Mouse (Mus musculus) WW6 (cell line): ENCODE data around the gene Nr2f1.
"Not testable (repeated sequence)": the region's sequence is repeated elsewhere in the genome, so short reads cannot be mapped to it uniquely, and the experiment has no call there.

Experiments
- DNase-seq: peaks from one replicate; pipeline ENCODE4 v3.0.0-alpha.2; 2013; ENCODE audit warnings: low read depth, low spot score

Gene Nr2f1

DNA sequence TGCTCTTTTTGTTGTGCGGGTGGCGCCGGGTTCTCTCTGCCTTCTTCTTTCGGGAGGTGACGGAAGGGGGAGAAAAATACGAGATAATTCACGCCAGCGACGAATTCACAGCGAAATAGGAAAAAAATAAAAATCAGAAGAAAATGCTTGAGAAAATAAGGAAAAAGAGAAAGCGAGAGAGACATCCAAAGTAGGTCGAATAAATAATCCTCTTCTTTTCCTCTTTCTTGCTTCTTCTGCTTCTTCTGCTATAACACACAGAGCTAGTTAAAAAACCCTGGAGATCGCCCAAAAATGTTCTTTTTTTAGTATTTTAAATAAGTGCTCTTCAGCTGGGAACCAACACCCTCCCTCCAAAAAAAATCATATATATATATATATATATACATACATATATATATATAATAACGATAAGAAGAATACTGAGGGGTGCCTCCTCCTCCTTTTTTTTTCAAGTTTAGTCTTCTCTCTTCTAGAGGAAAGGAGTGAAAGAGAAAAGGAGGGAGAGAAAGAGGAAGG, at the start of gene Nr2f1:
Gene Nr2f1 (minus strand): TSS at position 116 of the 519 bp plus-strand sequence.
- no peak for DNase-seq

DNA sequence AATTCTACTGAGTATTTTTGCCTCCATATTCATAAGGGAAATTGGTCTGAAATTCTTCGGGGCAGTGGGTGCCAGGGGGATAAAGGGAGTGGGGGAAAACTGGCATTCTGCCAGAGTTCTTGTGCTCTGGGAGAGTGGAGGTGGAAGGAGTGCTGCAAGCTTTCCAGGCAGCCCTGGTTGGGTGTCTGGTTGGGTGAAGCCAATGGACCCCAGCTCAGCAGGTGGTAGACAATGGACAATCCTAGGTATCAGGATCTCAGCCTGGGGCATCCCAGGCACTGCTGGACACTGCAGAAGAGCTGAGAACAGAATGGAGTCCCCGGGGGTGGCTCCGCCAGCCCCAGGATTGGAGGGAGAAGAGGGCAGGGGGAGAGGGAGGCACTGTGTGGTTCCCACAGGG, 22.1 kb upstream of the Nr2f1 start:
- no peak for DNase-seq

DNA sequence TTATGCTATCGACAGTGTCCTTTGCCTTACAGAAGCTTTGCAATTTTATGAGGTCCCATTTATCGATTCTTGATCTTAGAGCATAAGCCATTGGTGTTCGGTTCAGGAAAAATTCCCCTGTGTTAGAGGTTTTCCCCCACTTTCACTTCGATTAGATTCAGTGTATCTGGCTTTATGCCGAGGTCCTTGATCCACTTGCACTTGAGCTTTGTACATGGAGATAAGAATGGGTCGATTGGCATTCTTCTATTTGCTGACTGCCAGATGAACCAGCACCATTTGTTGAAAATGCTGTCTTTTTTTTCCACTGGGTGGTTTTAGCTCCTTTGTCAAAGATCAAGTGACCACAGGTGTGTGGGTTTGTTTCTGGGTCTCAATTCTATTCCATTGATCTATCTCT, 20.7 kb upstream of the Nr2f1 start:
- not testable (repeated sequence) for DNase-seq

DNA sequence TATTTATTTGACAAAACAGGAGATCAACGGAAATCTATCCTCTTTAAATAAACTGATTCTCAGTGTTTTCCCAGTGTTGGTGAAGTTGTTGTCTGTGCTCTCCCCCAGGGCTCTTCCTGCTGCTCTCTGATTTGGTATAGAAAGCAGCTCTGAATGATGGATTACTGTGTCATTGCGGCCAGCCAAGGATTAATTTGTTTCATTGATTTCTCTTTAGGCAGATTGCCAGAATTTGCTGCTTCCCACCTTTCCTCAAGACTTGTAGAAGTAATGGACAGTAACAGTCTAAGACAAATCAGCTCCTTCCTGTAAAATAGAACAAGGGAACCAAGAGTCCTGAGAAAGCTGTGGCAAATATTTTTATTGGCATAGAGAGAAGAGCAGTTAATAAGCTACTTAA, 15.7 kb upstream of the Nr2f1 start:
- DNase-seq: no peak

DNA sequence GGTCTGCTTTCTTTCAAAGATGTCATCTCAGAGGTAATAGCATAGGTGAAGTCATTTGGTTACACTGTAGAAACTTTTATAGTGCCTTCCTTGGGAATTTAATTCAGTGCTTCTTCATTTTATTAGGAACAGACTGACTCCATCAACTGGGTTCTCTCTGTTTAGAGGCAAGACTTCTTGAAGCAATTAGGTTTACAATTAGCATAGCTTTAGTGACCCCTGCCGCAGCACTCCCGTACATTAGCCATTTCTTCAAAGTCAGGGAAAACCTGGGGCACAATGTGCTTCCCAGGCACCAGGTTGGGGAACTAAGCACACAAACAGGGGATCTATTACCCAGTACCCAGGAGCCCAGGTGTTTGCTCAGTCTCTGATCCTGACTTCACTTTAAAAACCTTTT, 13.6 kb upstream of the Nr2f1 start:
- DNase-seq: no peak

DNA sequence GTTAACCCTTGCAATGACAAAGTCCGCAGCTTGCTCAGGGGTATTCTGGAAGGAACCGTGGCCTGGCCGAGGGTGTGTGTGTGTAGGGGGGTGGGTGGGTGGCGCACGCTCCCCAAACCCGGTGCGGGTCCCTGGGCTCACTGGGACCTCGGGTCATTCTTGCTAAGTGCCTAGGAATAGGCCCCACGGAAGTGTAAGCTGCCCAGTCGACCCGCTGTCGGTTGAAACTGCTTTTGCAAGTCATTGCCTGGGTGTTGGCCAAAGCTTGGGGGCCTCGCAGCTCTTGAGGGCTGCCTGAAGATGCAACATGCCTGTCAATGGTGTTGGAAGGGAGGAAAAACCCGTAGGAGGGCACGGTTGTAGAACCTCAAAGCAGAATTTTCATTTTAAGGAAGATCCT, 12.6 kb upstream of the Nr2f1 start:
- no peak for DNase-seq

DNA sequence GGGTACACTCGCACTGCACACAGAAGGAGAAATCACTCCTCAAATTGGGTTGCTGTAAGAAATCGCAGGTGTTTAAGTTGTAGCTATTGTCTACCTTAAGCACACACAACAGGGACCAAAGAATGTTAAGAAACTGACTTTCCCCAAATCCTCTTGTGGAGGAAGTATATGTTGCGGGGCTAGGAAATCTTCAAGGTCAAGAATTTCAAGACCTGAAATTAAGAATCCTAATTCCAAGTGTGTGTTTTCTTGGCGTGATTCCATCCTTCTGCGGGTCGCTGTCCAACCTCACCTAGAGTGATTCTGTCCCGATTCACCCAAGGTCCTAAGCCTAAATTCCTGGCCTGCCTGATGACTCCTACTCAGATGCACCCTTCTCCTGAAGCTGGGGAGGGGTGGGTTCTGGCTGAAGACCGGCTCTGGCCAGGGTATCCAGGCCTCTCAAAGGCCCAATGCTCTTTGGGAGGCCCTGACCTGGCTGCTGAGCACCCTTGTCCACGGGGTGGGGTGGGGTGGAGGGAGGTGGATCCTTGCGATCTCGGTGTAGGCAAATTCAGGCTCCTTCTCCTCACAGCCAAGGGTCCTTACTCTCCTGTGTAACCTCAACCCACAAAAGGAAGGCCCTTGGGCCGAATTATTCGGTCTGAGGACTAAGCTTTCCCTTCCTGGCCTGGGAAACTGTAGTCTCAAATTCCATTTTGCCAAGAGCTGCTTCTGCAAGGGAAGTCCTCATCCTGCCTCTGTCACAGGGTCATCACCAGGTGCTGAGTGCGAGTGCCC, 11.9 kb upstream of the Nr2f1 start:
- DNase-seq: no peak

DNA sequence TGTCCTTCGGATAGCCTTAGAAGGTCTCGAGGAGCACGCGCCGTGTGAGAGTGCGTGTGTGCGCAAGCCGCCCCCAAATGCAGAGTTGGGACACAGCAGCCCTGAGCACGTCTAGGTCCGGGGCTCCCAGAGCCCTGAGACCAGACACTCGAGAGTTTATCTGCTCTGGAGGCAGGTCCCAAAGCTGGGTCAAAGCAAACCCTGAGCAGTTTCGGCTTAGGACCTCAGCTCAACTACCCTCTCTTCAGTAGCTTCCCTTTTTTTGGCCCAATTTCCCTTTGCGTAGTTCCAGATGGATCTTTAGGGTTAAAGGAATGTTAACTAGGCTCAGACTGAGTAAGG, 11.2 kb upstream of the Nr2f1 start:
- no peak for DNase-seq

DNA sequence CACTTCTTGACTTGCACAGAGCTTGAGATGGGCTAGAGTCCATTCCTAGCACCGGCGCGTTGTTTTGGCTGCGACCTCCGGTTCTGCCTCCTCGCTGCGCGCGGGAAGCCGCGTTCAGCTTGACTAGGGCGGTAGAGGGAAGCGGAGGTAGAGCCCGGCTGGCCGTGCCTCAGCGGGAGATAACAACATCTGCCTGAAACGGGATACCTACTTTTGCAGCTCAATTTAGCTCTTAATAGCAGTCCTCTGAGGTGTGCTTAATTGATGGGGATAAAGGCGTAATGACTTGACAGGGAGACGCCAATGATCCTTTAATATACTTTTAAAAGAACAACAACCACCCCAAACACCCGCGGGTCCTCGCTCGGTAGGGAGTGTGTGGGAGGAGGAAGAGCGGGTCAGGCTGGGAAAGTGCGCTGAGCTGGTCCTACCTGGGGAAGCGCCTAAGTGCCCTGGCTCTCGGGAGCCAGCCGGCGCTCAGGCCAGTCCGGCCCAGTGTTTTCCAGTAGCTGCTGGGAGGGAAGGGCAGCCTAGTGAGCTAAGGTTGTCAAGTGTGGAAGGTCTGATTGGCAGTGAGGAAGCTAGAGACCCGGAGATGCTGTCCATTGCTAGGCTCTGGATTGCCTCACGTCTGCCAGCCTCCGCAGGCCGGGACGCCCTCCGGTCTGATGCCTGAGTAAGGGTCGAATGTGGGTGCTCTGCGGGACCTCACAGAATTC, 10.6 kb upstream of the Nr2f1 start:
- no peak for DNase-seq

DNA sequence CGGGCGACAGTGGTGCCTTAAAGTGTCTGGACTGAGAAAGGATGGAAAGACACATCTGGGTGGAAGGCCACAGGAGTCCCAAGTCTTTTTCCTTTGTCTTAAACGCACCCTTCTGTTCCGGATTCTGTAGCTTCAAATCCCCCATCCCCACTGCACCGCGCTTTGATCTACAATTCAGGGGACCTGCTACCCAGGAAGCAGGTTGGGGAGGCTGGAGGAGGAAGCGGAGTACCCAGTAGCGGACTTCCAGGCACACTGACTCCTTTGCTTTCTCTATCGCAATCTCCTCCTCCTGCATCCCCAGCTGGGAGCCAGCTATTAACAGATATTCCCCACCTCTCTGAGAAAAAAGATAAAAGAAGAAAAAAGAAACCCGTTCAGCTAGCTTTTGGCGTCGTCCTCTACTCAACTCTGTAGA, 10.1 kb upstream of the Nr2f1 start:
- DNase-seq: no peak

DNA sequence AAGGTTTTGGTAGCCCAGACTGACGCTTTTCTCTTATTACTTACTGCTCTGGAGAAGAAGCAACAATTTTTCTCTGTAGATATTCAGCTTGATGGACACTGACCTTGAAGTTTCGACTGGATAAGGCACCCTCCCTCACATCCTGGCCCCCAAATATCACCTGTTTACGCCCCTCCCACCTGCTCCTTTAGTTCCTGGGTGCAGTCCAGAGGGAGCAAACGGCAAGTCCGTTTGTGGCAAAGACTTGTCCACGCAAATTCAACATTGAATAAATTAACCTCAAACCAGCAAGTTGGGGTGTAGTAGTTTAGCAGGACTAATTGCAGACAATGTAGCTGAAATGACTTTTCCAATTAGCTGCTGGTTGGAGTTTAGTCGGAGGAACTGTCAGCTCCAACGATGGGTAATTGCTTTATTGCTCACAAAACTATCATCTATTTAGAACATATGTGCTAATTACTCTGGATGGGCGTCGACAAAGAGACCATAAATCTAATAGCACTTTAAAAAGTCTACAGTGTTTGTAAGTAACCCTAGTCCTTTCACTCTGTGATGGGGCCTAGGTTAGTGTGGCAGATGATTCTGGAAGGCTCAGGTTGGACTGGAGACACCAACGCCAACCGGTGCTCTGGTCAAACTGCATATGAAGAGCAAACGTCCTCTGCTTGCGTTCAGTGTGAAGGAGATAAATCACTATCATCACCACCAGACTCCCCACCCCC, 9.3 kb upstream of the Nr2f1 start:
- DNase-seq: no peak

DNA sequence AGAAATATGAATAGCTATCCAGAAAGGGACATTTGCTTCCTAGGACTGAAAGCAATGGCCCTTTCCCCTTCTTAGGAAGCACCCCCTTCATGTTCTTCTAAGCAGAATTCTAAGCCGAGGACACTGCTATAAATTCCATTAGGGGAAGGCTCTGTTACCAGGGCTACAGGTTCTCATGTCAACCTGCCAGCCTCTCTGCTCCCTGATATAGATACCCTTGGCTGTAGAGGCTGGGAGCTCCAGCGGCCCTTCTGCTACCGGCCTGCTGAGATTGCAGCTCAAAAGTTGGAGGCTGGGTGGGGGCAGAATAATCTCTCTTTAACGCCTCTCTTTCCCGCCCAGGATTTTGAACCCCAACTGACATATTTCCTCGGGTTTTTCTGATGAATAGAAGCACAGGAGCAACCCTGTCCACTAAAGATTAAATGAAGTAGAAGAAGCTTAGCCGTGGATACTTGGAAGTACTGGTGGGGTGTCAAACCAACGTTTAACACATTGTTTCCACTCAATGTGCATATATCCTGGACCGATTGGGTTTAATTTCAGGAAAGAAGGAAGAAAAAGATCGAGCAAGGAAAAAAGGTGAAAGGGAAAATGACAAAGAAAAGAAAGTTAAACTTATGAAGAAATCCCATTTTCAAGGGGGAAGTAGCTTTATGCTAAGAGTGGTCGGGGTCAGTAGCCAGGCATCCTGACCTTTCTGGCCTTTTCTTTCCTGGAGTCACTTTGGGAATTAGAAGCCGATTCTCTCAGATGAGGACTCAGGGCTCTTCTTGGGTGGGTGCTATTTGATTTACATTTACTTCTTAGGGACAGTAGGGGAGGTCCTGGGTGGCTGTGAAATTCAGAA, 8.5 kb upstream of the Nr2f1 start:
- no peak for DNase-seq

DNA sequence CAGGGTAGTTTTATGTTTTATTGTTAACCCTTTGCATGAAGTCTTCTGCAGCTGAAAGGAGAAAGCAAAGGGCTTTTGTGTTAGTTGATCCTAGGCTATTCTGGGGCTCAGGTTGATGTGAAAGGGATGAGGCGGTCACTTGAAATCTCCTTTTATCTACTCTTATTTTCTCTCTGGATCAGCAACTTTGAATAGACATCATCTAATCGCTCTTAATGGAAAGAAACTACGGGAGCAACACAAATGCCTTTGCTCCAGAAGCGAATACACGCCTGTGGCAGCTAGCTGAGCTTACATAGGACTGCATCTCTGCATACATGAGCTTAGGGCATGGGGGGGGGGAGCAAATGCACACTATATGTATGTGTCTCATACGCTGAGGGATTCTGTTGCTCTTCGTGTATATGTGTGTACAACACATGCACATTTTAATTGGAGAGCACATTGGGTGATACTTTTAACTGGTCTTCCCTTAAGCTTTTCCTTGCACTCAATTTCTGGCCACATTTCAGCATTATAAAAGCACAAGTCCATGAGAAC, 7.4 kb upstream of the Nr2f1 start:
- DNase-seq: no peak

DNA sequence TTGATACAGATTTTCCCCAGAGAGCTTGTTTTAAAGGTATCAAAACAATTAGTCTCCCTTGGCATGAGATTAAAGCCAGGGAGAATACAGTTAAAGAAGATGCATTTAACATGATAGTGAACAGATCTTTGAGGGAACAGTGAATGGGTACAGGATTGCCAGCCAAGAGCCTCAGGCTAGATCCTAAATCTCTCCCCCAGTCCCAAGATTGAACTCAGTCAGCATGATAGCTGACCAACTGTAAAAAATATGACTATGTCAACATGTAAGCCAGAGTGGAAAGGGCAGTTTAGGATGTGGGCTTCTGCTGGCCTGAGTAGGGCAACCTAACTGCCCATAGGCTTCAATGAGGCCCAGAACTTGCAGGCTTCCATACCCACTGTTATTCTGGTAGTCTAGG, 5.9 kb upstream of the Nr2f1 start:
- DNase-seq: no peak

DNA sequence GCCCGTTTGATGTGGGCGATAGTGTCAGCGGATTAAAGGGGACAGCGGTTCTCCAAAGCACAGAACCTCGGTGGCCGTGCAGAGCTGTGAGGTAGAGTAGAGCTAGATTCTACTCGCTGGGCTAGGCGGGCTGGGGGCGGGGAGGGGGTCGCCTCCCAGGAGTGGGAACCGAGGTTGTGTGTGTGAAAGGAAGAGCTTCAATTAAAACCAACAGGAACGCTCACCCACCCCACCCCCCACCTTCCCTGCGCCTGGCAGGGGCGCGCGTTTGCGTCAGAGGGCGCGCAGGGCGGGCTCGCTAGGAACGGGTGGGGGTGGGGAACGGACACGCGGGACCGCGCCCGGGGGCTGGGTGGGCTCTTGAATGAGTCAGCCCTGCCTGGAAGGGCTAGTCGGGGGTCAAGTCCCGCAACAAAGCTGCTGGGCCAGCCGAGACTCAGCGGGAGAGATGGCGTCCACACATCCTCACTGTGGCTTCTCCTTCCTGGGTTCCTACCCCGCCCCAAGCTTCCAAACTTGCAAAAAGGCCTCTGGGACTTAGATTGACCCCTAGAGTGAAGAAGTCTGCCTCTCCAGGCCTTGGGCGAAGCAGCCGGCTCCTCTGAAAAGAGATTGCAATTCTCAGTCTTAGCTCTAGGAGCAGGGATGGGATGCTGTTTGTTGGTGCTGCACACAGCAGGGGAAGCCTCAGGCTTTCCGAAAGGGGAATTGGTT, 3.9 kb upstream of the Nr2f1 start:
- DNase-seq: no peak

DNA sequence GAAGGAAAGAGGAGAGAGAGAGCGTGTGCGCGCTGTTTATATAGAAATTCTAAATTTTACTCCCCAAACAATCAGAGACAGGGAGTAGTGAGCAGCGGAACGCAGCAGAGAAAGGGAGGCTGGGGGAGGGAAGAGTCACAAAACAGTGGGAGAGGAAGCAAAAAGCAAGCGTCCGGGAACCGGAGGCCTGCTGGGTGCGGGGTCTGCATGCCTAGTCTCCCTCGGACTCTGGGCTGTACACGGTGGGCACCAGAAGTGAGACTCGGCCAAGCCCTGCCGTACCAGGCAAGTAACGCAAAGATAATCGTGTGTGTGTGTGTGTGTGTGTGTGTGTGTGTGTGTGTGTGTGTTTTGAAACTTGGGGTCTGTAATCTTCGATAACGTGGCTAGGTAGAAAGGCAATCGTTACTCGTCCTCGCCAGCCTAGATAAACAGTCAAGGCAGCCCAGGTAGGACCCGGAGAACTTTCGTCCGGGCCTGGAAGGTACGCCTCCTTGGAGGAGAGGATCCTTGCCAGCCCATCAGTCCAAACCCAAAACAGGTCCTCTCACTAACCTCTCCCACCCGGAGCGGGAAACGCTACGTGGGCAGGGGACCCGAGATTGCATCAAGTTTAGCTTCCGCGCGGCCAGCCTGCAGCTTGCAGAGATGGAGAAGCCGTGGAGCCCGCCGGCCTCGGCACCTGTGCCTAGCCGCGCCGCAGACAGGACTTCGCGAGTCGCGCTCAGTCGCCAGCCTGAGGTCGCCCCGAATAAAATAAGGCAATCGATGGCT, 3.2 kb upstream of the Nr2f1 start:
- DNase-seq: no peak

DNA sequence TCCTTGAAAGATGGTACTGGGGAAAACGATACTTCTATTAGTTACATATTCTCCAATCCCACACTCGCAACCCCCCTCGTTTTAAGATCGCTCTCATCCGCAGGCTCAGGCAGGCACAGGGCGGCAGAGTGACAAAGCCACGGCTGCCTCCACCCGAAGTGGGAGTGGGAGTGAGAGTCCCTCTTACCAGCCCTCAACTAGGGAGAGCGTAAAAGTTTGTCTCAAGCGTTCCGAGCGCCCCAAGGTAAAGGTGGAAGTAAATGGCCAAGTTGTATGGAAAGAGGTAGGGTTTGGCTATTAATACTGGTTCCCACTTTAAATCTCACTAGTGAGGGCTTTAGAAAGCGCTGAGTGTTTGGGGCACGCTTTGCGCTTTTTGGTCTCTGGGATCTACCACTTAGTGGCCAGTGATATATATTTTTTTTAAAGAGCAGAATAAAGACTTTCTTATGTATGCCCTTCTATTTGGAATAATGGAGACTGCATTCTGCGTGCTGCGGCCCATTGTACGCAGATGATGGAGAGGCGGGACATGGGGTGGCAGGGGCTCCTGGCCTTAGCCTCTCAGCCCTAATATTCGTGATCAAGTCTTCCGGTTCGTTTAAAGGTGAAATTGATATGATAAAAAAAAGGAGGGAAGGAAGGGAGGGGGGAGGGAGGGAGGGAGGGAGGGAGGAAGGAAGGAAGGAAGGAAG, 2.5 kb upstream of the Nr2f1 start:
- no peak for DNase-seq

DNA sequence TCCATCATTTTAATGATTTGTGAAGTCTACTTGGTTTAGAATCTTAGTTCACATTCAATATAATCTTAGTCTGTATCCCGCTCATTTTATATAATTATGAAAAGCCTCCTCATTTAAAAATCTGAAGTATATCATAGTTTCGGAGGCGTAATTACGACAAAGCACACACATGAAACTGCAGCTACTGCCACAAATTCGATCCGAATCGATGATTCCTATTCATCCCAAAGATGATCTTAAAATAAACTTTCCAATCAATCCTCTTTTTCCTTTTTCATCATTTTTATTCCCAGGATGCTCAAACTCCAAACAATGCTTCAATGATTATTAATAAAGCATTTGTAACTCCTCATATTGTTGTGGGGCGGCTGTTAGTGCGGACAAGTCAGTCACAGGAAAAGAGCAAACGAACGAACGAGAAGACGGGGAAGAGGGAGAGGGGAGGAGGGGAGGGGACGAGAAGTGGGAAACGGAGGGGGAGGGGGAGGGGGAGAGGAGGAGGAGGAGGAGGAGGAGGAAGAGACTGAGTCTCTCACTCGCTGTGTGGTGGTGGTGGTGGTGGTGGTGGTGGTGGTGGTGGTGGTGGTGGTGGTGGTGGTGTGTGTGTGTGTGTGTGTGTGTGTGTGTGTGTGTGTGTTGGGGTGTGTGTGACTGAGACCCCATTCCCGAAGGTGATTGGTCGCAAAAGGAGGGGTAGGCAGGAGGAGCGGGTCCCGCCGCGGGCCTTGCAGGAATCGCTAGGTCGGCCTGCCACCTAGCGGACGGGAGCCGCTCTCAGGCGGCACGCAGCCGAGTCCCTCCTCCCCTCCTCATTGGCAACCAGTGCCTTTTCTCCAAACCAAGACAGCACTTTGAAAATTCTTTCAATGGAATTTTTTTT, 1.7 kb upstream of the Nr2f1 start:
- DNase-seq: no peak
